Mouse (Mus musculus): ENCODE data around the gene Mchr1.

DNA sequence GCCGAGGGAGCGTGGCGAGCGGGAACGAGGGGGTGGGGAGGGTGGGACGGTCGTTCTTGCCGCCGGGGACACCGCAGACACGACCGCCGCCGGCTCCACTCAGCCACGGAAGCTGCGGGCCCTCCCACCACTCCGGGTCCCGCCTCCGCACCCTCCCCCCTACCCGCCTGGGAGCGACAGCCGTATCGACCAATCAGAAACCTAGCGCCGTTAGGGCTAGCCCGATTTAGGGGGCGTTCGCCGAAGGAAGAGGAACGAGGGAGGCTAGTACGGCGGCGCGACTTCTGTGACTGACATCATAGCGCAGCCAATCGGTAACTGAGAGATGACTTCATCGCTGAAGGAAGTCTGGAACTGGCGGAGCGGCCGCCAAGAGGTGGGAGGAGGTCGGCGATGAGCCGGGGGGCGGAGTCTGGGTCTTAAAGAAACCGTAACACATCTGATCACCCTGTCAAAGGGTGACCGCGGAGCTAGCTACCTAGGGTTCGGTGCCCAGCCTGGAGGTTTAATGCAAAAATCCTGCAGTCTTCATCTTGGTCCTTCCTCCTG is 44.6 kb upstream of the Mchr1 start, which contains the start of gene Mrtfa:
- TF ChIP-seq CTCF (IDR thresholded peaks at IDR 0.05; ENCODE audit: control insufficient read depth, insufficient read depth, insufficient read length) (no peak), MAX (IDR thresholded peaks at IDR 0.05) (no peak), MYOD1 (IDR thresholded peaks at IDR 0.05; ENCODE audit: control insufficient read depth, insufficient read length, low read depth) (no peak)
